Mouse (Mus musculus) limb, embryonic 11.5 days (tissue): ENCODE data around the gene Asphd2. TPM values are rescaled to one million over a fixed set of nuclear protein-coding genes. Genes with fewer than 3 reads are reported as not detected.

ENCODE experiments used
- ATAC-seq: fragments of 200-750 bp; cut with Nextera tagmentation; 2 replicates; pipeline ENCODE4 v1.8.0; 2017; ENCODE audit warnings: low read depth; ENCODE audit not compliant: insufficient number of reproducible peaks, low FRiP score, low TSS enrichment
- DNase-seq: peaks from one replicate; pipeline ENCODE4 v3.0.0-alpha.2; 2015; ENCODE audit warnings: low spot score
- H3K27ac ChIP-seq: fragments of 300-500 bp; sonication (generic); replicated peaks from 2 replicates; pipeline ENCODE4 v1.5.1; 2014; ENCODE audit warnings: low read depth, mild to moderate bottlenecking, low read length
- H3K27me3 ChIP-seq: fragments of 300-500 bp; sonication (generic); 2 replicates; pipeline ENCODE4 v1.6.1; 2014; ENCODE audit warnings: mild to moderate bottlenecking, low read length, mixed read lengths; ENCODE audit not compliant: control insufficient read depth, insufficient read depth
- H3K36me3 ChIP-seq: fragments of 300-500 bp; sonication (generic); 2 replicates; pipeline ENCODE4 v1.6.1; 2014; ENCODE audit warnings: mild to moderate bottlenecking, low read length, moderate library complexity, mixed read lengths; ENCODE audit not compliant: control insufficient read depth, insufficient read depth
- H3K4me1 ChIP-seq: fragments of 300-500 bp; sonication (generic); 2 replicates; pipeline ENCODE4 v1.6.1; 2014; ENCODE audit warnings: low read length, mixed read lengths; ENCODE audit not compliant: control insufficient read depth, insufficient read depth
- H3K4me2 ChIP-seq: fragments of 300-500 bp; sonication (generic); 2 replicates; pipeline ENCODE4 v1.6.1; 2014; ENCODE audit warnings: low read depth, mild to moderate bottlenecking, moderate library complexity; ENCODE audit not compliant: severe bottlenecking
- H3K4me3 ChIP-seq: fragments of 300-500 bp; sonication (generic); 2 replicates; pipeline ENCODE4 v1.5.1; 2014; ENCODE audit warnings: low read depth, low read length
- H3K9ac ChIP-seq: fragments of 300-500 bp; sonication (generic); 2 replicates; pipeline ENCODE4 v1.6.1; 2014; ENCODE audit warnings: mild to moderate bottlenecking, low read length
- H3K9me3 ChIP-seq: fragments of 300-500 bp; sonication (generic); 2 replicates; pipeline ENCODE4 v1.6.1; 2016; ENCODE audit warnings: low read length; ENCODE audit not compliant: control insufficient read depth
- WGBS: fragments of 180-500 bp; shearing (Covaris S2); extraction: QIAGEN DNeasy Blood & Tissue Kit; methylation state at CpG from one replicate; pipeline ENCODE4 v1.1.7; 2014; 5-methylcytosine and 5-hydroxymethylcytosine counted together
- polyA plus RNA-seq: library from polyadenylated mRNA; unstranded; fragments of >200 nt; fragmentation: Nextera tagmentation; extraction: Ambion mirVana; gene quantifications from 2 replicates; pipeline ENCODE4 v1.2.1, GENCODE M21; 2014

Asphd2 gene
- polyA plus RNA-seq, 1 experiment from 2014 or later, result 27.1 TPM

DNA sequence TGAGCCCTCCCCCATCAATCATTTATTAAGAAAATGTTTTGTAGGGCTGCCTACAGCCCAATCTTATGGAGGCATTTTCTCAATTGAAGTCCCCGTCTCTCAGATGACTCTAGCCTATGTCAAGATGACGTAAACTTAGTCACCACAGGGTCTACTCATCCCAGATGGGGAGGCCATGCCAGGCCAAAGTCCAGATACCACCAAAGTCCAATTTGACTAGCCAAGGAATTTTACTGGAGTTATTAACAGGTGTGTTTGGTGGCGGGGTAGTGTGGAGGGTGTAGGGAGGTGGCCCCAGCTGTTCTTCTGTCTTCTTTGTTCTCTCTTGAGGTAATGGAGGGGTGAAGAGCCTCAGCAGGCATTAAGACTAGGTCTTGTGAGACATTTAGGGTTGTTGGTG lies 34.6 kb downstream of the Asphd2 start:
- WGBS, result 65% methylated on average over 3 of the region's 3 CpGs
- Histone ChIP-seq H3K4me2 (no peak overlapping the region), H3K27ac (no peak overlapping the region), H3K27me3 (no peaks in the 10 kb centered on the region), H3K9me3 (no peaks in the 10 kb centered on the region), H3K36me3 (peaks cover 11% of the 10 kb centered on the region), H3K4me1 (peaks cover 3% of the 10 kb centered on the region; the same call in 1 of the 2 replicates), H3K9ac (no peak overlapping the region), H3K4me3 (no peak overlapping the region)
- DNase-seq (no peak), ATAC-seq (no peak)

DNA sequence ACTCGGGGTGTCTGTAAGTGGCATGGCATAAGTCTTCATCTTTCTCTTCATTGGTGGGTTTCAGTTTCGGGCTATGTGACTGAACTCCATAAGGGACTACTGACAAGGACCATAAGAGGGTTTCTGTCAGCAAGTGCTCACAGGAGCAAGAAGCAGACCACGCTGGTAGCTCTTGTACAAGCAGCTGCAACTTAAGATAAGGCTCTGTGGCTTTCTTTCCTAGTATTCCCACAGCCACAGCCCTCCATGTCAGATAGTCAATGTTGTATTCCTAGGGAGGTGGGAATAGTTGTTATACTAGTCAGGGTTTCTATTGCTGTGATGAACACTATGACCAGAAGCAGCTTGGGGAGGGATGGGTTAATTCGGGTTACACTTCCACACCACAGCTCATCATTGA lies 35.1 kb downstream of the Asphd2 start:
- no peaks in the 10 kb centered on the region for H3K4me1 ChIP-seq
- no peaks in the 10 kb centered on the region for H3K9me3 ChIP-seq
- ATAC-seq (no peak), DNase-seq (no peak)
- H3K4me2 ChIP-seq, result no peak overlapping the region
- no peaks in the 10 kb centered on the region for H3K27me3 ChIP-seq
- no peak overlapping the region for H3K4me3 ChIP-seq
- peaks cover 7% of the 10 kb centered on the region for H3K36me3 ChIP-seq
- no peak overlapping the region for H3K9ac ChIP-seq
- no peak overlapping the region for H3K27ac ChIP-seq
- WGBS, result 90% methylated on average over 4 of the region's 4 CpGs

DNA sequence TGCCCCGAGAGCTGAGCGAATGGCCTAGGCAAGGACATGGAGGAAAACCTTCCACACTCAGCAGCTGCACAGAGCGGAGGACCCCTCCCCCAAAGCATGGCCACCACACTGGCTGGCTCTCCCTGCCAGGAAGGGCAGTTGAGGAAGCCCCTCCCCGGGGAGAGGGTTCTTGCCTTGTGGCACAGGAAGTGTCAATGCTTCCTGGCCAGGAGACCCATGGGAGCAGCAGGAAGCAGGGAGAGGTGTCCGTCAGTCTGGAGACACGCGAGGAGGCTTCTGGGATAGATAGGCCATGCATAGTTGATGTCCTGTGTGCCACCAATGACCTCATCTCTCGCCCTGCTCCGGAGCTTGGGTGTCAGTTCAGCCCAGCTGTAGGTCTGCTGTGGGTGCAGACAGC lies 38.3 kb downstream of the Asphd2 start:
- H3K4me3 ChIP-seq, result no peak overlapping the region
- 94% methylated on average over 9 of the region's 9 CpGs for WGBS
- H3K4me1 ChIP-seq, result no peaks in the 10 kb centered on the region
- H3K9ac ChIP-seq, result no peak overlapping the region
- no peaks in the 10 kb centered on the region for H3K27me3 ChIP-seq
- no peaks in the 10 kb centered on the region for H3K9me3 ChIP-seq
- ATAC-seq, result no peak
- H3K27ac ChIP-seq, result no peak overlapping the region
- H3K4me2 ChIP-seq, result no peak overlapping the region
- H3K36me3 ChIP-seq, result peaks cover 5% of the 10 kb centered on the region
- no peak for DNase-seq

DNA sequence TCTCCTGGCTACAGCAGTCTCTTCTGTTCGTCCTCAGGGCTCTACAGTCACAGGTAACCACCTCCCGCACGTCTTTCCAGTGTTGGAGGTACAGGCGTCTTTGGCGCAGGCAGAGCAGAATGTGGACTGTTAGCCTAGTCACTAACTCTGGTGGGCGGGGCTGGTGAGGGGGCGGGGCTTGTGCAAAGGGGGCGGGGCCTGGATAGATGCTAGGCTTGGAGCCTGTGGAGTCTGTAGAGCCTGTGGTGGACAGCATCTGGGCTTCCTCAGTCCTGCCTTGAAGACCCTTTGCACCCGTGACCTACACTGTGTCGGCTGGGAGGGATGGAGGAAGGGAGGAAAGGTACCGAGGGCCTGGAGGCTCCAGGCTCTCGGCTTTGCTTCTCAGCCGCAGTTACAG lies 38.8 kb downstream of the Asphd2 start, which contains the start of gene Gm6583:
TSS of gene Gm6583 (minus strand) at position 124 of the 400 bp plus-strand sequence.
- Histone ChIP-seq H3K4me3 (no peak within 1 kb of the TSS), H3K4me2 (no peak within 1 kb of the TSS), H3K9me3 (no peaks in the 10 kb centered on the region), H3K27ac (no peak within 1 kb of the TSS), H3K36me3 (peaks cover 5% of the 10 kb centered on the region), H3K9ac (no peak within 1 kb of the TSS), H3K4me1 (no peaks in the 10 kb centered on the region), H3K27me3 (no peaks in the 10 kb centered on the region)
- ATAC-seq (no peak), DNase-seq (no peak)
- WGBS, result 64% methylated on average over 13 of the region's 13 CpGs

GRCm38 (mm10) chr5:112355493-112355892 lies 39.2 kb downstream of the Asphd2 start:
- 86% methylated on average over 6 of the region's 6 CpGs for WGBS
- H3K9me3 ChIP-seq, result no peaks in the 10 kb centered on the region
- no peaks in the 10 kb centered on the region for H3K27me3 ChIP-seq
- no peak for DNase-seq
- no peak overlapping the region for H3K4me2 ChIP-seq
- no peak for ATAC-seq
- H3K4me3 ChIP-seq, result no peak overlapping the region
- no peak overlapping the region for H3K27ac ChIP-seq
- H3K4me1 ChIP-seq, result no peaks in the 10 kb centered on the region
- H3K36me3 ChIP-seq, result peaks cover 7% of the 10 kb centered on the region
- no peak overlapping the region for H3K9ac ChIP-seq

DNA sequence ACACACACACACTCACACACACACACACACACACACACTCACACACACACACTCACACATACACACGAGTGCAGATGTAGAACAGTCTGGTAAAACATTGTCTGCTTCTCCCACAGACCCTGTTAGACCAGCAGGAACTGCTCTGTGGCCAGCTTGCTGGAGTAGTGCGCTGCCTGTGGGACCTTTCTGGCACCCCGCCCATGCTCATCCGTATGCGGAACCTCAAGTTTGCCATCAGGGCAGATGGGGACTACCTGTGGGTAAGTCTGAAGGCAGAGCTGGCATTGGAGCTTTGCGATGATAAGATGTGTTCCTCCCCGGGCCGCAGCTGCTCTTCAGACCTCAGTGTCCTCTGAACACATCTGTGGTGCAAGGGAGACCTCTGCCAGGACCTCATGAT lies 45.5 kb downstream of the Asphd2 start:
- ATAC-seq (no peak), DNase-seq (no peak)
- H3K36me3 ChIP-seq, result peaks cover 7% of the 10 kb centered on the region
- 94% methylated on average over 8 of the region's 8 CpGs for WGBS
- H3K4me3 ChIP-seq, result no peak overlapping the region
- H3K9ac ChIP-seq, result no peak overlapping the region
- no peak overlapping the region for H3K4me2 ChIP-seq
- H3K9me3 ChIP-seq, result no peaks in the 10 kb centered on the region
- H3K4me1 ChIP-seq, result no peaks in the 10 kb centered on the region
- no peaks in the 10 kb centered on the region for H3K27me3 ChIP-seq
- no peak overlapping the region for H3K27ac ChIP-seq

DNA sequence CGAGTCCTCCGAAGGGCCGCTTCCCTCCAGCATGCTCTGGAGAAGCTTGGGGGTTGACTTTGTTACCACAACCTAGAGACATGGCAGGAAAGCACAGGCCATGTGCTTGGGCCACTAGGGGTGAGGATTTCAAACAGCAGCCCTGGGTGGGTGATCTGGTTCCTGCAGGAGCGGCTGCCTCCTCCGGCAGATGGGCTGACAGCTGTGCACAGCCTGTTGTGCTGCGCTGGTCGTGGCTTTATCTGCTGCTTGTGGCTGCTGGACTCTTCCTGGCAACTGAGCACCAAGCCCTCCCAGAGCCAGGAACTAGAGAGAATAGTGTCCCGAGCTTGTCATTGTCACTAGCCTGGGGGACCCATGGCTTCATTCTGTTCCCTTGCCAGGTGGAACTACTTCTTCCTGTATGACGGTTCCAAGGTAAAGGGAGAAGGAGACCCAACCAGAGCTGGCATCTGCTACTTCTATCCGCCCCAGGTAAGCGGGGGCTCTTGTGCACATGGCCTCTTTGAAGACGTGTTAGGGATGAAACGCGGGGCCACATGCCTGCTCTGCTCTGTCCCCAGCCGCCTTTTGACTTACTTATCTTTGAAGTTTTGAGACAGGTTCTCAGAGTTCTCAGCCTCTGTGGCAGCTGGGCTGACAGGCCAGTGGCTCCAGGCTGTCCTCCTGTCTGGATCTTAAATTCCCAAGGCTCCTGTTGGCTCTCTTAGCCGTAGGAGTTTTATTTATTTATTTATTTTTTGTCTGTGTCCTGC lies 48.3 kb downstream of the Asphd2 start:
- Histone ChIP-seq H3K36me3 (peaks cover 5% of the 10 kb centered on the region), H3K4me2 (no peak overlapping the region), H3K9me3 (no peaks in the 10 kb centered on the region), H3K27me3 (no peaks in the 10 kb centered on the region), H3K4me3 (no peak overlapping the region), H3K4me1 (peaks cover 7% of the 10 kb centered on the region; the same call in 1 of the 2 replicates), H3K27ac (no peak overlapping the region), H3K9ac (no peak overlapping the region)
- DNase-seq, result no peak
- no peak for ATAC-seq
- WGBS, result 89% methylated on average over 16 of the region's 16 CpGs

DNA sequence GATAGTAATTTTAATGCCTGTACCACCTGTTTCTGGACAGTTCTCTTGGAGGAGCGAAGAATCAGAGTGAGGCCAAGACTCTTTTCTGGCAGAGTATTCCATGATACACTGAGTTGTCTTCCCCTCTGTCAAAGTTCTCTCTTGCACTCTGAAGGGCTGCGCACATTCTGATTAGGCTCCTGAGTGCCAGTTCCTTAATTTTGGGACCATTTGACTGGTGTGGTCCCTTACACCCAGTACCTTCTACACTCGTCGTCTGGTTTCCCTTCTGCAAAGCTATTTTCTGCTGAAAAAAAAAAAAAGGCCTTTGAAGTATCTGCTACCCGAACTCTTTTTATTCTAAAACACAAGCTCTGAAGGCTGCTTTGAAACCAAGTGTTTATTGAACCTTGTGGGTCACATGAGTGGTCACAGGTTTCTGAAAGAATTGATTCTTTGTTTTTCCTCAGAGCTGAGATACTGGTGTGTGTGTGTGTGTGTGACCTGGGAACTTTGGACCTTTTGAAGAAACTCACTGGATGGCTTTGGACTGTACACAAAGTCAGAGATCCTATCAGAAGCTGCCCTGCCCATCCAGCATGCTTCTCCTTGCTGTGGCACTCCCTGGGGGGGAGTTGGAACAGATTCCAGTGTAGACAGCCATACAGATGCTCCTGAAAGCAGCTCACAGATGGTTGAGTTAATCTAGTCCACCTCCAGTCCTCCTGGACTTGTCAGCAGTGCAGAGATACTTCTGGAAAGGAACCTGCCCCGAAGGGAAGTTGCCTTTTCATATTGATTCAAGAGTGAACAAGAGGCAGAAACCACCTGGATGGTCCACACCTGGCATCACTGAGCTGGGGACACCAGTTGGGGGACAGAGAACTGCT lies 50.3 kb downstream of the Asphd2 start:
- Histone ChIP-seq H3K36me3 (peaks cover 1% of the 10 kb centered on the region; the same call in 1 of the 2 replicates), H3K4me3 (no peak overlapping the region), H3K27ac (no peak overlapping the region), H3K27me3 (no peaks in the 10 kb centered on the region), H3K9me3 (no peaks in the 10 kb centered on the region), H3K4me1 (peaks cover 7% of the 10 kb centered on the region; the same call in 1 of the 2 replicates), H3K9ac (no peak overlapping the region), H3K4me2 (no peak overlapping the region; the same call in 1 of the 2 replicates)
- no peak for DNase-seq
- no peak for ATAC-seq
- 82% methylated on average over 6 of the region's 6 CpGs for WGBS
